Mouse (Mus musculus) cerebellum, adult 11 months (tissue): ENCODE data around the gene Mxi1.

Experiments
- DNase-seq: peaks from one replicate; pipeline ENCODE4 v3.0.0; 2022

Gene Mxi1

GRCm38 (mm10) chr19:53325578-53326295 lies 15.4 kb downstream of the Mxi1 start:
- peak; percentile 83 for DNase-seq

GRCm38 (mm10) chr19:53328116-53328515 lies 17.8 kb downstream of the Mxi1 start:
- no peak for DNase-seq

GRCm38 (mm10) chr19:53329221-53329991 lies 19.1 kb downstream of the Mxi1 start:
- DNase-seq, result peak; percentile 91

GRCm38 (mm10) chr19:53329992-53330381 lies 19.7 kb downstream of the Mxi1 start:
- peak; percentile 78 for DNase-seq

- DNase-seq, result no peak
Measured at GRCm38 (mm10) chr19:53331882-53332500, 21.7 kb downstream of the Mxi1 start.

GRCm38 (mm10) chr19:53333730-53334129 lies 23.4 kb downstream of the Mxi1 start:
- DNase-seq, result no peak

- no peak for DNase-seq
Measured at GRCm38 (mm10) chr19:53335241-53335640, 24.9 kb downstream of the Mxi1 start.

- DNase-seq, result no peak
Measured at GRCm38 (mm10) chr19:53340423-53340822, 30.1 kb downstream of the Mxi1 start.

GRCm38 (mm10) chr19:53343174-53343881 lies 33.0 kb downstream of the Mxi1 start:
- no peak for DNase-seq

- no peak for DNase-seq
Measured at GRCm38 (mm10) chr19:53344062-53344461, 33.7 kb downstream of the Mxi1 start.

GRCm38 (mm10) chr19:53345766-53346165 lies 35.4 kb downstream of the Mxi1 start:
- no peak for DNase-seq

- DNase-seq, result no peak
Measured at GRCm38 (mm10) chr19:53353864-53354263, 43.5 kb downstream of the Mxi1 start.

- DNase-seq, result no peak
Measured at GRCm38 (mm10) chr19:53354271-53355000, 44.1 kb downstream of the Mxi1 start.

GRCm38 (mm10) chr19:53355065-53355464 lies 44.7 kb downstream of the Mxi1 start:
- peak; percentile 53 for DNase-seq

GRCm38 (mm10) chr19:53359160-53360033 lies 49.1 kb downstream of the Mxi1 start:
- DNase-seq, result peak; percentile 86

- DNase-seq, result peak; percentile 51
Measured at GRCm38 (mm10) chr19:53360265-53360958, 50.1 kb downstream of the Mxi1 start.

- DNase-seq, result peak; percentile 50
Measured at GRCm38 (mm10) chr19:53362967-53363366, 52.6 kb downstream of the Mxi1 start.

- no peak for DNase-seq
Measured at GRCm38 (mm10) chr19:53364551-53364950, 54.2 kb downstream of the Mxi1 start.

- peak; percentile 53 for DNase-seq
Measured at GRCm38 (mm10) chr19:53364963-53365362, 54.6 kb downstream of the Mxi1 start.

GRCm38 (mm10) chr19:53366057-53366775 lies 55.9 kb downstream of the Mxi1 start:
- peak; percentile 22 for DNase-seq
